Mouse (Mus musculus) MEL (cell line): ENCODE measurements around the gene Ccdc40. TPM values are rescaled to one million over a fixed set of nuclear protein-coding genes. Genes with fewer than 3 reads are reported as not detected.
A peak's percentile ranks its signal among the peaks of the same experiment; 100 is the strongest.

Source experiments
- DNase-seq: peaks from one replicate; pipeline ENCODE4 v3.0.0; 2011; ENCODE audit warnings: low read depth, low spot score
- H3K27ac ChIP-seq: 2 replicates; pipeline ENCODE4 v1.5.1; 2012; ENCODE audit warnings: low read depth, mild to moderate bottlenecking, control low read depth, low read length, moderate library complexity; ENCODE audit not compliant: control insufficient read depth
- H3K27me3 ChIP-seq, 2 experiments: fragments of 150-350 bp in 1 of 2; sonication (generic) in 1 of 2; 2 replicates each; pipeline ENCODE4 v1.6.1; 2012; ENCODE audit warnings: low read length in 2 of 2, mild to moderate bottlenecking in 2 of 2, improper control_type of control experiment in 1 of 2, moderate library complexity in 1 of 2; ENCODE audit not compliant: insufficient read depth in 2 of 2, control insufficient read depth in 1 of 2
- H3K36me3 ChIP-seq, 2 experiments: 2 replicates each; pipeline ENCODE4 v1.6.1; 2012 to 2014; ENCODE audit warnings: low read length in 2 of 2, improper control_type of control experiment in 1 of 2, inconsistent platforms in 1 of 2, mild to moderate bottlenecking in 1 of 2; ENCODE audit not compliant: insufficient read depth in 2 of 2, control insufficient read depth in 1 of 2
- H3K4me1 ChIP-seq, 2 experiments: fragments of 150-350 bp in 1 of 2; sonication (generic) in 1 of 2; 2 replicates each; pipeline ENCODE4 v1.6.1; 2012; ENCODE audit warnings: low read length in 2 of 2, improper control_type of control experiment in 1 of 2, mild to moderate bottlenecking in 1 of 2; ENCODE audit not compliant: insufficient read depth in 2 of 2, control insufficient read depth in 1 of 2
- H3K4me3 ChIP-seq, 2 experiments: fragments of 150-350 bp in 1 of 2; sonication (generic) in 1 of 2; 2 replicates each; pipeline ENCODE4 v1.5.1; 2012; ENCODE audit warnings: low read depth in 2 of 2, low read length in 2 of 2, mild to moderate bottlenecking in 2 of 2, moderate library complexity in 2 of 2, control low read depth in 1 of 2, improper control_type of control experiment in 1 of 2; ENCODE audit not compliant: control insufficient read depth in 1 of 2, insufficient read depth in 1 of 2
- H3K79me2 ChIP-seq: 2 replicates; pipeline ENCODE4 v1.6.1; 2012; ENCODE audit warnings: mild to moderate bottlenecking, low read length, moderate library complexity; ENCODE audit not compliant: control insufficient read depth, poor library complexity, insufficient read depth
- H3K9ac ChIP-seq: 2 replicates; pipeline ENCODE4 v1.6.1; 2012; ENCODE audit warnings: low read depth, mild to moderate bottlenecking, control low read depth, low read length, moderate library complexity; ENCODE audit not compliant: control insufficient read depth, poor library complexity, severe bottlenecking
- H3K9me3 ChIP-seq: fragments of 150-350 bp; sonication (generic); replicated peaks from 2 replicates; pipeline ENCODE4 v1.6.1; 2012; ENCODE audit warnings: mild to moderate bottlenecking, low read length, improper control_type of control experiment, moderate library complexity; ENCODE audit not compliant: insufficient read depth
- CHD2 ChIP-seq: IDR thresholded peaks from 2 replicates; pipeline ENCODE4 v1.6.1; 2011; ENCODE audit warnings: low read length, improper control_type of control experiment
- CTCF ChIP-seq, 3 experiments: IDR thresholded peaks in 2 of 3; conservative IDR thresholded peaks in 1 of 3; 2 replicates each; pipeline ENCODE4 v1.5.1; 2011 to 2012; ENCODE audit warnings: low read length in 3 of 3, low read depth in 2 of 3, mild to moderate bottlenecking in 2 of 3, improper control_type of control experiment in 1 of 3, inconsistent platforms in 1 of 3, mixed read lengths in 1 of 3, moderate library complexity in 1 of 3; ENCODE audit not compliant: control insufficient read depth in 1 of 3, insufficient read depth in 1 of 3, poor library complexity in 1 of 3, severe bottlenecking in 1 of 3
- ELF1 ChIP-seq: IDR thresholded peaks from 2 replicates; pipeline ENCODE4 v1.6.1; 2014; ENCODE audit warnings: low read depth, mild to moderate bottlenecking, inconsistent platforms, low read length, improper control_type of control experiment, moderate library complexity
- ETS1 ChIP-seq: IDR thresholded peaks from 2 replicates; pipeline ENCODE4 v1.6.1; 2012; ENCODE audit warnings: low read depth, mild to moderate bottlenecking, inconsistent platforms, low read length, improper control_type of control experiment, moderate library complexity
- HCFC1 ChIP-seq: IDR thresholded peaks from 2 replicates; pipeline ENCODE4 v1.6.1; 2012; ENCODE audit warnings: low read depth, mild to moderate bottlenecking, inconsistent platforms, low read length, improper control_type of control experiment, moderate library complexity
- MAZ ChIP-seq: IDR thresholded peaks from 2 replicates; pipeline ENCODE4 v1.6.1; 2012; ENCODE audit warnings: low read depth, mild to moderate bottlenecking, inconsistent platforms, low read length, improper control_type of control experiment
- MEF2A ChIP-seq: IDR thresholded peaks from 2 replicates; pipeline ENCODE4 v1.6.1; 2014; ENCODE audit warnings: low read depth, mild to moderate bottlenecking, inconsistent platforms, low read length, improper control_type of control experiment; ENCODE audit not compliant: poor library complexity, insufficient replicate concordance, severe bottlenecking; ENCODE audit errors: extremely low read depth
- MXI1 ChIP-seq: IDR thresholded peaks from 2 replicates; pipeline ENCODE4 v1.6.1; 2011; ENCODE audit warnings: mild to moderate bottlenecking, low read depth, low read length, improper control_type of control experiment
- MYB ChIP-seq: IDR thresholded peaks from 2 replicates; pipeline ENCODE4 v1.6.1; 2011; ENCODE audit warnings: mild to moderate bottlenecking, low read depth, low read length, improper control_type of control experiment
- NELFE ChIP-seq: IDR thresholded peaks from 2 replicates; pipeline ENCODE4 v1.6.1; 2011; ENCODE audit warnings: low read depth, low read length, improper control_type of control experiment
- POLR2A ChIP-seq, 2 experiments: IDR thresholded peaks; 2 replicates each; pipeline ENCODE4 v1.6.1; 2011 to 2012; ENCODE audit warnings: low read length in 2 of 2, mild to moderate bottlenecking in 2 of 2, control low read depth in 1 of 2, improper control_type of control experiment in 1 of 2, low read depth in 1 of 2, moderate library complexity in 1 of 2; ENCODE audit not compliant: control insufficient read depth in 1 of 2, insufficient read depth in 1 of 2, poor library complexity in 1 of 2
- POLR2AphosphoS5 ChIP-seq: IDR thresholded peaks from 2 replicates; pipeline ENCODE4 v1.6.1; 2012; ENCODE audit warnings: low read depth, borderline replicate concordance, mild to moderate bottlenecking, inconsistent platforms, low read length, moderate library complexity, mixed read lengths
- SIN3A ChIP-seq: IDR thresholded peaks from 2 replicates; pipeline ENCODE4 v1.6.1; 2012; ENCODE audit warnings: low read length, improper control_type of control experiment, inconsistent platforms
- TAL1 ChIP-seq: IDR thresholded peaks from 2 replicates; pipeline ENCODE4 v1.6.1; 2012; ENCODE audit warnings: mild to moderate bottlenecking, inconsistent platforms, low read length, moderate library complexity, mixed read lengths
- TBP ChIP-seq: IDR thresholded peaks from 2 replicates; pipeline ENCODE4 v1.8.0; 2011; ENCODE audit warnings: low read depth, low read length, improper control_type of control experiment
- TCF12 ChIP-seq: IDR thresholded peaks from 2 replicates; pipeline ENCODE4 v1.6.1; 2014; ENCODE audit warnings: low read depth, mild to moderate bottlenecking, inconsistent platforms, low read length, improper control_type of control experiment, moderate library complexity
- USF1 ChIP-seq: IDR thresholded peaks from 2 replicates; pipeline ENCODE4 v1.6.1; 2014; ENCODE audit warnings: low read depth, mild to moderate bottlenecking, inconsistent platforms, low read length, improper control_type of control experiment, moderate library complexity
- USF2 ChIP-seq, 2 experiments: IDR thresholded peaks; 2 replicates each; pipeline ENCODE4 v1.6.1; 2011 to 2012; ENCODE audit warnings: improper control_type of control experiment in 2 of 2, low read length in 2 of 2, borderline replicate concordance in 1 of 2, inconsistent platforms in 1 of 2, low read depth in 1 of 2, mild to moderate bottlenecking in 1 of 2; ENCODE audit not compliant: insufficient read depth in 1 of 2
- ZC3H11A ChIP-seq: IDR thresholded peaks from 2 replicates; pipeline ENCODE4 v1.6.1; 2012; ENCODE audit warnings: low read depth, mild to moderate bottlenecking, inconsistent platforms, low read length, improper control_type of control experiment
- ZKSCAN1 ChIP-seq: IDR thresholded peaks from 2 replicates; pipeline ENCODE4 v1.6.1; 2012; ENCODE audit warnings: low read depth, mild to moderate bottlenecking, inconsistent platforms, low read length, improper control_type of control experiment, moderate library complexity
- ZMIZ1 ChIP-seq: IDR thresholded peaks from 2 replicates; pipeline ENCODE4 v1.6.1; 2012; ENCODE audit warnings: low read depth, mild to moderate bottlenecking, inconsistent platforms, low read length, improper control_type of control experiment, moderate library complexity
- ZNF384 ChIP-seq: IDR thresholded peaks from 2 replicates; pipeline ENCODE4 v1.6.1; 2012; ENCODE audit warnings: low read depth, mild to moderate bottlenecking, inconsistent platforms, low read length, improper control_type of control experiment
- polyA plus RNA-seq, 2 experiments: library from polyadenylated mRNA; stranded (reverse) in 1 of 2; unstranded in 1 of 2; fragments of >175 nt in 1 of 2; fragments of >200 nt in 1 of 2; gene quantifications; 2 replicates each; pipeline versions ENCODE4 v1.2.1 to v1.2.4; 2012; ENCODE audit warnings: low replicate concordance in 2 of 2, low read depth in 1 of 2; ENCODE audit not compliant: insufficient read length in 2 of 2, insufficient read depth in 1 of 2, missing spikeins in 1 of 2
- total RNA-seq: library from RNA; depleted of rRNA; stranded (reverse); fragments of 300-350 nt; gene quantifications from 2 replicates; pipeline ENCODE4 v1.2.3, GENCODE M21; 2012

Ccdc40 gene
- total and polyA plus RNA-seq, 3 experiments, result 0.46 to 1.9 TPM; not detected in 1

GRCm38 (mm10) chr11:119228846-119229626, 664 bp downstream of the Ccdc40 start:
- H3K79me2 ChIP-seq, result peaks cover 7% of the 10 kb centered on the region; the same call in 1 of the 2 replicates
- H3K27ac ChIP-seq, result no peak overlapping the region
- DNase-seq, result peak; percentile 58
- no peaks in the 10 kb centered on the region for H3K9me3 ChIP-seq
- H3K27me3 ChIP-seq, result peaks cover 3 to 5% of the 10 kb centered on the region in 2 experiments; a peak in 2 of 4 replicates
- TF ChIP-seq TAL1 (no peak), ZC3H11A (no peak), MXI1 (peak; percentile 70; the same call in 1 of the 2 replicates)
- H3K4me3 ChIP-seq, result peak overlapping the region; percentile 48 to 69
- no peak overlapping the region; the same call in 1 of the 2 replicates for H3K9ac ChIP-seq
- H3K4me1 ChIP-seq, result peaks cover 5 to 17% of the 10 kb centered on the region in 2 experiments; a peak in 3 of 4 replicates
- H3K36me3 ChIP-seq, result peaks cover 0 to 9% of the 10 kb centered on the region in 2 experiments; a peak in 2 of 4 replicates

GRCm38 (mm10) chr11:119234770-119235169, 6.4 kb downstream of the Ccdc40 start:
- H3K4me1 ChIP-seq, result peaks cover 3 to 16% of the 10 kb centered on the region in 2 experiments; a peak in 3 of 4 replicates
- H3K9ac ChIP-seq, result no peak overlapping the region
- H3K36me3 ChIP-seq, result peaks cover 0 to 8% of the 10 kb centered on the region in 2 experiments; a peak in 2 of 4 replicates
- TF ChIP-seq TCF12 (no peak), ZKSCAN1 (no peak), CTCF (IDR thresholded peaks at IDR 0.05 in 2 of 3, conservative IDR thresholded peaks at IDR 0.05 in 1 of 3; ENCODE audit: control insufficient read depth in 1 of 3, insufficient read depth in 1 of 3, low read depth in 2 of 3, low read length in 3 of 3, poor library complexity in 1 of 3, severe bottlenecking in 1 of 3) (peak in 2 of 3 experiments; percentile 47 to 51; a peak in 4 of 6 replicates), USF1 (no peak), ELF1 (no peak), POLR2A (IDR thresholded peaks at IDR 0.05; ENCODE audit: control insufficient read depth in 1 of 2, insufficient read depth in 1 of 2, low read depth in 1 of 2, low read length in 2 of 2, poor library complexity in 1 of 2) (no peak), POLR2AphosphoS5 (no peak), ETS1 (no peak), CHD2 (no peak)
- no peaks in the 10 kb centered on the region; the same call in 1 of the 2 replicates for H3K79me2 ChIP-seq
- H3K9me3 ChIP-seq, result no peaks in the 10 kb centered on the region
- peaks cover 2 to 5% of the 10 kb centered on the region in 2 experiments; a peak in 2 of 4 replicates for H3K27me3 ChIP-seq
- DNase-seq, result peak; percentile 66
- H3K27ac ChIP-seq, result no peak overlapping the region
- no peak overlapping the region for H3K4me3 ChIP-seq

GRCm38 (mm10) chr11:119235596-119235995, 7.2 kb downstream of the Ccdc40 start:
- H3K9ac ChIP-seq, result peak overlapping the region; percentile 20
- peak; percentile 95 for DNase-seq
- peaks cover 0 to 8% of the 10 kb centered on the region in 2 experiments; a peak in 2 of 4 replicates for H3K36me3 ChIP-seq
- TF ChIP-seq MXI1, result no peak
- no peak for TF ChIP-seq CHD2
- TF ChIP-seq ZMIZ1, result no peak
- no peak for TF ChIP-seq ETS1
- TF ChIP-seq TBP, result no peak
- TF ChIP-seq NELFE, result no peak
- no peak for TF ChIP-seq MYB
- TF ChIP-seq TAL1, result no peak
- no peak for TF ChIP-seq USF2 (IDR thresholded peaks at IDR 0.05; ENCODE audit: borderline replicate concordance in 1 of 2, insufficient read depth in 1 of 2, low read depth in 1 of 2, low read length in 2 of 2)
- no peak for TF ChIP-seq MEF2A
- TF ChIP-seq POLR2AphosphoS5, result no peak
- no peak for TF ChIP-seq ZKSCAN1
- TF ChIP-seq ZNF384, result no peak
- TF ChIP-seq HCFC1, result no peak
- TF ChIP-seq MAZ, result no peak; the same call in 1 of the 2 replicates
- TF ChIP-seq SIN3A, result no peak
- TF ChIP-seq TCF12, result 0 out of 2 replicates have a peak, but pooled peaks have one; percentile 7

More at GRCm38 (mm10) chr11:119235596-119235995, 7.2 kb downstream of the Ccdc40 start:
- H3K79me2 ChIP-seq, result no peaks in the 10 kb centered on the region; the same call in 1 of the 2 replicates
- no peaks in the 10 kb centered on the region for H3K9me3 ChIP-seq
- H3K27ac ChIP-seq, result peak overlapping the region; percentile 3; the same call in 1 of the 2 replicates
- peaks cover 3 to 16% of the 10 kb centered on the region in 2 experiments; a peak in 3 of 4 replicates for H3K4me1 ChIP-seq
- peaks cover 2 to 5% of the 10 kb centered on the region in 2 experiments; a peak in 2 of 4 replicates for H3K27me3 ChIP-seq
- peak overlapping the region; percentile 30 to 57 for H3K4me3 ChIP-seq
